Mouse (Mus musculus) CD4-positive, CD25-positive, alpha-beta regulatory T cell, adult 4 months (primary cell): ENCODE measurements around the gene Utp18. TPM values are rescaled to one million over a fixed set of nuclear protein-coding genes. Genes with fewer than 3 reads are reported as not detected.
"Not testable (repeated sequence)": the region's sequence is repeated elsewhere in the genome, so short reads cannot be mapped to it uniquely, and the experiment has no call there.

Experiments
- ATAC-seq: one replicate; pipeline ENCODE4 v1.8.0; 2017
- polyA plus RNA-seq, 2 experiments: library from polyadenylated mRNA; unstranded; fragments of 100-300 nt; shearing (Covaris generic); gene quantifications; one replicate each; pipeline ENCODE4 v1.2.1; 2017

Utp18 gene
- 10 to 100 TPM; 10.7 to 17.6 TPM for polyA plus RNA-seq

DNA sequence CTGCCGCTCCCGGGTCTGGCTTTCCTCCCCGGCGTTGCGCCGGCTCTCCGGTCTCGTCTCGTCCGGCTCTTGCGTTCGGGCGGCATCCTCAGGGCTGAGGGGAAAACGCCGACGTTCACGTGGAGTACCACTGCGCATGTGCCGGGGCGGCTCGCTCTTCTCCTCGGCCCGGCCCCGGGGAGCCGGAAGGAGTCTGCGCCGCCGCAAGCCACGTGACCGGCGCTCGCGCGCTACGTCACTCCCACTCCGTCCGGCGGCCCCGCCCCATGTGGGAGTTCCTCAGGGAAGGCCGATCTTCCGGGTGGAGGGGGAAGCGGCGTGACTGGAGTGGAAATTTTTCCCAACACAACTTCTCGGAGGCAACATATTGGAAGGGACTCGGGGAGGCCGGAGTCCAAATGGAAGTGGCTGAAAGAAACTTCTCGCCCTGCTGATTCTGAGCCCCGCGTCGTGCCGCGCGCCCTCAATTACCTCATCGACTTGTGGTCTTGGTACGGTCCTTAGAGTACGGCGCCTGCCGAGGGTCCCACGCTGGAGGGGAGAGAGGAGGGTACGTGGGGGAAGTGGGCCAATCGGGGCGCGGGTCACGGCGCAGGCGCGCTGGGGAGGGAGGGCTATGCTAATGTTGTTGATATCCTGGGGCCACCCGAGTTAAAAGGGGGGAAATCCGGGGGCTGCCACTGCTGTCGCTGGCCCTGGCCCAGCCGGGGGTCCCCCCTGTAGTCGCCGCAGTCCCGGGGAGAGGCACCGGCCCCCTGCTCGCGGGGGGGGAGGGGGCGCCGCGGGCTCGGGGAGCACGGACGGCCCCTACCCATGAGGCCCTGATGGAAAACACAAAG, at the start of gene Utp18, which contains the start of gene Mbtd1:
TSS of gene Utp18 (minus strand) at position 195 of the 839 bp plus-strand sequence.
TSS of gene Mbtd1 (plus strand) at position 281 of the 839 bp plus-strand sequence.
- peak; percentile 80 for ATAC-seq

DNA sequence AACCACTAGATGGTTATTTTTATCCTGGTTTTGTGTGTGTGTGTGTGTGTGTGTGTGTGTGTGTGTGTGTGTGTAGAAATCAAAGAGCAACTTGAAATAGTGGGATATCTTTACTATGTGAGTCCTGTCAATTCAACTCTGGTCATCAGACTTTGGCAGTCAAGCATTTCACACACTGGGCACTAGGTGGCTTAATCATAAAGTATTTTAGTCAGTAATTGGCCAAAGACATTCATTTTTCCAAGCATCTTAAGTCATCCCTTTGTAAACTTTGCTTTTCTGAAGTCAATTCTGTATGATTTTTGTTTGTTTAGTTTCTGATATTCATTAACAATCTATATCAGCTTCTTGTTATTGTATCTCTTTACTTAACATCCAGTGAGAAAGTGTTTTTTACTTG, 43.5 kb upstream of the Utp18 start:
- ATAC-seq = no peak

GRCm38 (mm10) chr11:93915019-93915418, 29.5 kb upstream of the Utp18 start:
- not testable (repeated sequence) for ATAC-seq

GRCm38 (mm10) chr11:93911603-93912002, 26.0 kb upstream of the Utp18 start:
- no peak for ATAC-seq

DNA sequence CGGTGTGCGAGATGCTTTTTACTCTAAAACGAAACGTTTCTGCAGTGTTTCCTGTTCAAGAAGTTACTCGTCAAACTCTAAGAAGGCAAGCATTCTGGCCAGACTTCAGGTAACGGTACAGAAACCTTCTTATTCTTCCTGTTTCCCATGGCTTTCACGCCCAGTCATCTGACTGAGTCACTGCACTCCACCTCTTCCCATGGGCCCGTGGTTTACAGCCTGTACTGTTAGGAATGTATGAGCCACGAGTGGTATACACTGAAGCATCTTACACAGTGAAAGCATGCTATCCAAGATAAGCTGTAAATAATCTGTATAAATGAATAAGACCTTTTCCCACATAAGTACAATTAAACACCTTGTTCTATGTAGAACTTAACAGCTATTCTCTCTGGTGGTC, 23.3 kb upstream of the Utp18 start:
- no peak for ATAC-seq

DNA sequence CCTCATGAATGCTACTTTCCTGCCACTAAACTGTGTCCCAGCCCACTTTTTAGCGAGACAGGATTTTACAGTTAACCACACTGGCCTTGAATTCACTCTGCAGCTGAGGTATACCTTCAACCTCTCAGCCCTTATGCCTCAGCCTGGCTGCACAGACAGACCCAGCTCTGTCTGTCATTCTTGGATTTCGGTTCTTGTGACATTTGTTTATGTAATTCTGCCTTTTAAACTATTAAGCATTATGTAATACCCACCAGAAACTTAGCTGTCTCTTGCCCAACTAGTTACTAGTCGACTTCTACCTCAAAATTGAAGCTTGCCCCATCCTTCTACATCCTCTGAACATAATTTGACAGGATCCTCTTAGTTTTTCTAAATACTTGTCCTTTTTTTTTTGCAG, 22.3 kb upstream of the Utp18 start:
- no peak for ATAC-seq

DNA sequence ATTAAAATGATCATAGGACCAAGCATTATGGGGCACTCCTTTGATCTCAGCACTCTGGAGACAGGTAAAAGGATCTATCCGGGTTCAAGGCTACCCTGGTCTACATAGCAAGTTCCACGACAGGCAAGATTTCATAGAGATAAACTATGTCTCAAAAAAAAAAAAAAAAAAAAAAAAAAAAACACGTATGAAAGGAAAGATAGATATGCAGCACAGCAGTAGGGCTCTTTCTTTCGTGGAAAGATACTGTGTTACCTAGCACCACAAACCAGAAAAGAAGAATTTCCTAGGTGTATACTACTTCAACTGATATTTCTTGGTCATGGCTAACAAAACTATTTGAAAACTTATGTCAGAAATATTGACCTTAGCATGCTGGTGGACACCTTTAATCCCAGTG, 21.3 kb upstream of the Utp18 start:
- ATAC-seq = no peak

DNA sequence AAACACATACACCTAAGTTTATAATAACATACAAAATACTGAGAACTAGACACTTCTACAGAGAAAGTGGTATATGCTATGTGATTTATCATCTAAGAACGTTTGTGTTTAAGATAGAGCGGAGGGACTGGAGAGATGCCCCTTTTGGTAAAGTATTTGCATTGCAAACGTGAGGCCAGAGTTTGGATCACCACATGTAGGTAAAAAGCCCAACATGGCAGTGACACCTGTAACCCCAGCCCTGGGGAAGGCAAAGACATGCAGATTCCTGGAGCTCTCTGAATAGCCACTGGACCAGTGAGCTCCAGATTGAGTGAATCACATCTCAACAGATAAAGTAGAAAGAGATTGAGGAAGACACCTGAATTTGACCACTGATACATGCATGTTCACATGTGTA, 12.2 kb upstream of the Utp18 start:
- ATAC-seq = no peak

GRCm38 (mm10) chr11:93887080-93887447, 1.5 kb upstream of the Utp18 start:
- no peak for ATAC-seq

DNA sequence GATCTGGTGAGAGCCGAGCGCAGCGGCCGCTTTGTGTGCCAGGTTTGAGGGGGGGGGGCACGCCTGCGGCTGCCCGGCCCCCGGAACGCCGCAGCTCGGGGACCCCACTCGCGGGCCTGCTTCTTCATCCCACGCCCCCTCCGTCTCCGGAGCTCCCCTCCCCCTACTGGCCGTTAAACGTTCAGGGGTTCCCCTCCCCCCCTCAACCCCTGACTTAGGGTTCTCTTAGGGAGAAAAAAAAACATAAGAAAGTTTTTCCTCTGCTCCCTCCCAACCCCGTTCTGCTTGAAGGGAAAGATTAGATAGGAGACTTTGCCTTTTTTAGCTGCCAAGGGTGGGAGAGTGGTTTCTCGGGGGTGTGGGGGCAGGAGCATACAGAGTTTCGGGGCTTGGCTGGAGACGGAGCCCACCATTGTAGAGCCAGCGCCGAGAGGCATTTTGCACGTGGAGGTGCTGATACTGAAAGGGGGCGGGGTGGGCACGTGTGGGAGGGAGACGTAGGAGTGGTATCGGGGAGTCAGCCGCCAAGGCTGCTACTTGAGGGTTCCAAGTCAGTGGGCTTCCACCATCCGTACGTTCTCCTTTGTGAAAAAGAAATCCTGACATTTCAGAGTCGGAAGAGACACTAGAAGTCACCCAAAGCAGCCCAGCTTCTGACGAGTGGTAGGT, 979 bp upstream of the Utp18 start:
- ATAC-seq = no peak

- ATAC-seq = peak; percentile 56
These were observed 530 bp downstream of the Utp18 start for GRCm38 (mm10) chr11:93884901-93885571.

- no peak for ATAC-seq
These were observed 1.5 kb downstream of the Utp18 start for GRCm38 (mm10) chr11:93884068-93884467.

- ATAC-seq = no peak
These were observed 22.9 kb downstream of the Utp18 start for GRCm38 (mm10) chr11:93862638-93863037.

GRCm38 (mm10) chr11:93862045-93862623, 23.4 kb downstream of the Utp18 start:
- ATAC-seq = no peak

DNA sequence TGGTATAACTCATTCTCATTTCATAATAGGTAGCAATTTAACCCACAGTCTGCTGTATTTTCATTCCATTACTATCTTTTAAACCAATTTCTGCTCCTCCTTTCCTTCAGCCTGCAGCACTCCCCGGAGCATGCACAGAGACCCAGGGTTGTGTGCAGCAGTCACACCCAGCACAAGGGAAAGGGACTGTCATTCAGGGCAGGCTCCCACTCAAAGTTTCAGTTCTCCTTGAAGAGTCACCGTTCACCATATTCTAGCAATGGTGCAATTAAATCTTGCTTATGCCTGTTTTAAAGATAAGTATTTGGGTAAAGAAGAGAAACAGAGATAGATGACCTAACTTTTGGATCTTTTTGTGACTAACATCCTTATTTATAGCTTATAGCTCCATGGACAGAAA, 24.4 kb downstream of the Utp18 start:
- no peak for ATAC-seq

DNA sequence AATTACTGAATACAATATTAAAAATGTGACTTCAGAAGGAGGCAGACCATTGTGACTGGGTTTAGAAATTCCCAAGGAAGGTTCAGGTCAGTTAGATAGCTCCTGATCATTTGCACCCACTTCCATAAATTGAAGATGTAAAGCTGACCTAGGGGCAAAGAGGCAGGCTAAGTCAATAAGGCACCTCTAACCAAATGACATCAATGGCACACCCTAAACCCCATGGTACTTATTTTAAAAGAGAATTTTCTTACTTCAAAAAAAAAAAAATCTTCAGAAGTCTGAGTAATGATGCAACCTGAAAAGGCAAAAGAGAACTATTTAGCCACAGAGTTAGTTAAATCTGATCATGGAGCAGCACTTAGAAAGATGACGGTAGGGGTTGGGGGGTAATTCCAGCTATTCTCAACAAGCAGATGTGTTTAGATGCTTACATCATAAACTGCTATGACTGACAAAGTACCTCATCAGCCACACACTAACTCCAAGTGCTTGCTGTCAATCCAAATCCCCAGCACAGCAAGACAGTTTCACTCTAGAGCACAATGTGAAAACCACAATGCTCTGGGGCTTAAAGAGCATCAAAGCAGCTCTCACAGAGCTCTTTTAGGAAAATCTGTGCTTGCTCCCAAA, 24.9 kb downstream of the Utp18 start:
- ATAC-seq = no peak

DNA sequence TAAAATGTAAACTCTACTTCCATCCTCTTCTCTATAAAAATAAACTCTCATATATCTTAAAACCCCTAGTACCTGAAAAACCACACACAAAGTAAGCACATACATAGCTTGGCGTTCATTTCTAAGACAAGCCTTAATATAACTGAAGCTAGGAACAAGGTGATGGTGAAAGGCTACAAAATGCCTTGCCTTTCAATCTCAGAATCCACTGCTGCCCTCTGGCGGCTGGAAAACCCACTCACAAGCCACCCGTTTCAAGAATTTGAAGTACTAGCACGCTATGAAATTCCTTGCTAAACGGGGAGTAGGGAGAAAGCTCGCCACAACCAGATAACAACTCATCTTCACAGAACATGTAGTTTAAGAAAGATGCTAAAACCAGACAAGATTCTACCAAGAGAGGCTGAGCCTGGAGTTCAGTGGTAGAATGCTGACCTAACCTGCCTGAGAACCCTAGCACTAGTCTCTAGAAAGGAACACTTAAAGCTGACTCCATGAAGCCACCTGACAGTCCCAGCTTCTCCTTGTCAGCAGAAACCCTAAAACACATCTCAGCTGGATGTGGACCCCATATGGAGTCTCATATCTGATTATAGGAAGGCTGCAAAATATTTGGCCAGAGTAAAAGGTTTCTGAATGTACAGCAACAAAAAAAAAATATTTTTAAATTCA, 29.1 kb downstream of the Utp18 start:
- ATAC-seq = no peak

DNA sequence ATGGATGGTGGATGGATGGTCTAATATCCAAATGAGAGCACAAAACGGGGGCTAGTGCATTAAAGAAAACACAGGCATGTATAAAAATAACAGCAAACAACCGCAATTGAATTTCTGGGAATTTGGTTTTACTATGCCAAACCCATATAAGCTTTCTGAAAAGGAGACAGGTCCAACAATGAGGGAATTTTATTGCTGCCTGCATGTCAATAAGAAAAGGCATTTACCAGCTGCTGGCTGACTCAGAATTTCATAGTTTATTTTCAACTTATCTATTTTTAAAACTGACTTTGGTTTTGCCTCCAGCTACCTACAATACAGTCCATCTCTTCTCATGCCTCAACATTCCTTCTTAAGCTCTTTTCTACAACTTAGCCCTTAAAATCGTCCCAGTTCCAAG, 33.0 kb downstream of the Utp18 start:
- no peak for ATAC-seq

DNA sequence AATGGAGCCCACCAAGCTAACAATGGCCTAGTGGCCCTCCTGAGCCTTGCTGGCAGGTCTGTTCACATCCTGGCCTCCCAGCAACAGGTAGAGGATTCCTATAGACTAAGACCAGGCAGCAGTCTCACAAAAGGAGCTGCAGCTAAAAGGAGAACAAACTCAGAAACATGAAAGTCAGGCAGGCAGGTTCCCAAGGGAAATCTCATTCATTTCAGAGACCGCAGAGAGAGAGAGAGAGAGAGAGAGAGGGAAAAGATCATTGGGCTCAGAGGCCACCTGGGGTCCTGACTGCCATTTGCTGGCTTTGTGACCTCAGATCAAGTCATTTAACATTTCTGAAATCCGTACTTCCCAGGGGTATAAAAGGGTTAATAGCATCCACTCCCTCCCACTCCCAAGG, 38.2 kb downstream of the Utp18 start:
- no peak for ATAC-seq

- ATAC-seq = no peak
These were observed 49.8 kb downstream of the Utp18 start for GRCm38 (mm10) chr11:93835800-93836199.

GRCm38 (mm10) chr11:93829971-93830370, 55.6 kb downstream of the Utp18 start:
- no peak for ATAC-seq

DNA sequence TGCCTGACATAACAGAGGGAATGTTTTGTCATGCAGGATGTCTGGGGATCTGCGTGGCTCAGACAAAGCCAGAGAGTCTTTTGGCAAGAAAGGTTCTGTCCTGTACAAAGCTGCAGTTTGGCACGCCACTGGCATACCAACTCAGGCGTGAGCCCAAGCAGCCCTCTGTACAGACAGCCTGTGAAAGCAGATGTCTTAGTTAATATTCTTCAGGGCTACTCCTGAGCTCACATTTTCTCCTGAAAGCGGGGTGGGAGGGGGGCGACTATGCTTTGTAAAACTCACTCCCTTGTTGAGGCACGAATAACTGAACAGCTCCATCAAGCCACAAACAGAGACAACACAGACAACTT, 56.3 kb downstream of the Utp18 start:
- no peak for ATAC-seq
